Mouse (Mus musculus) thymus, adult 2 months (tissue): Measurements from ENCODE around the gene Rmi1.

Experiments used
- CTCF ChIP-seq: fragments of 200-500 bp; IDR thresholded peaks from 2 replicates; pipeline ENCODE4 v1.5.1; 2012; ENCODE audit warnings: mild to moderate bottlenecking, control low read depth, low read length, moderate library complexity, borderline replicate concordance; ENCODE audit not compliant: control insufficient read depth, poor library complexity, insufficient read depth; ENCODE audit errors: extremely low read depth
- POLR2A ChIP-seq: fragments of 200-500 bp; IDR thresholded peaks from 2 replicates; pipeline ENCODE4 v1.6.1; 2012; ENCODE audit warnings: mild to moderate bottlenecking, low read length, control low read depth, moderate library complexity; ENCODE audit not compliant: control insufficient read depth, poor library complexity, insufficient read depth; ENCODE audit errors: extremely low read depth

DNA sequence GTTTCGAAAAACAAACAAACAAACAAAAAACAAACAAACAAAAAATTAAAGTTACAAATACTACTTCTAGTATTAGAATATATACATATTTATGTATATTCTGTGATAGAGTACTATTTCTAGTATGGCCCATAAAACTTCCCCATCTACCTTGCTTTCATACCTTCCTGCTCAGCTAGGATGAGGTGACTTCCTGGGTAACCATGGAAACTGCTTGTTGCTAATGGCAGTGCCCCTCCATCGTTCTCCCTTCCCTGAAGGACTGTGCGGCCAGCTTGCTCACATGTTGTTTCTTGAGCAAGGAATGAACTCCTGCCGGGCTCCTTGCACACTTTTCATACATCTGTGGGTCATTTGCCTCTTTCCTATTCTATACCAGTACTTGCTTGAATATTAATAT is 41.3 kb downstream of the Rmi1 start:
- no peak for TF ChIP-seq POLR2A
- no peak for TF ChIP-seq CTCF
